In the genomic region with DNA sequence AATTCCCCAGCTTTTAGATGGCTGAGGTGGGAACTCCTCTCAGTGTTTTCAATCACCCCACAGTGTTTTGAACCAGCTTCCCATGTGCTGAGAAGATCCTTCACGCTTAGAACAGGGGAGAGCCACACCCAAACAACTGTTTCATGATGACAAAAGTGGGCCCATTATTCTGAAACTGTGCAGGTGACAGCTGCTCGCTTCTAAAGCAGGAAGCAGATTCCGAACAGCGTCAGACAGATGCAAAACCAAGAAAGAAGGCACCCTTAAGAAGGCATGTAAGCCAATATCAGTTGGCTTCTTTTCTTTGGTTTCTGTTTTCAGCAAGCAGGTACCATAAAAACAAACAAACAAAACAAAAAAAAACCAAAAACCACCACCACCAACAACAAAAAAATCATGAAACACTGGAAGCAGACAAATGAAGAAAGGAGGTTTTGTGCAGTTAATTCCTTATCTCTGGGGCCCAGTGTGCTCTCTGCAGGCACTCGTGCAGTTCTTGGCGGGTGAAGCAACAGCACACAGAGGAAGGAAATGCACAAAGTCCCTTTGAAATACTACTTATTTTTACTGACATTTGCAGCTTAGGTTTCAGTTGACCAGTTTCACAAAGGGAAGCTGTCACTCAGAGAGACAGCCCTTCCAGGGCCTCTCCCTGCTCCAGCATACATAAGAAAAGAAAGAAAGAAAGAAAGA, we compare ENCODE assay signal across 10 mouse cellular contexts. TPM values are rescaled to one million over a fixed set of nuclear protein-coding genes. Genes with fewer than 3 reads are reported as not detected.
DNase-seq lines count a peak whose midpoint lies in the region; ATAC-seq and TF ChIP-seq lines count a peak whose summit lies in the region.
"Had no signal": no experiment of that assay in that cellular context is flagged by ENCODE, and none has a peak within 500 bp of the region (broad histone marks: within the 10 kb centered on the region; RNA-seq: fewer than 3 reads in every experiment).

No protein-coding gene starts in this region.

- no peak overlapping the region; the same call in 1 of the 2 replicates for H3K9ac ChIP-seq in lung, embryonic 16.5 days (ENCODE audit: low read length)
- peak overlapping the region; percentile 27 for H3K9ac ChIP-seq in liver, postnatal 0 days (replicated peaks)
- H3K9ac ChIP-seq: embryonic facial prominence, embryonic 13.5 days; neural tube, embryonic 13.5 days had no signal

- peak; percentile 80 for TF ChIP-seq EP300 in liver, postnatal 0 days (IDR thresholded peaks at IDR 0.05; ENCODE audit: low read depth)

- peak overlapping the region; percentile 65 for H3K27ac ChIP-seq in lung, embryonic 16.5 days (ENCODE audit: low read length)
- peak overlapping the region; percentile 83 for H3K27ac ChIP-seq in liver, postnatal 0 days (ENCODE audit: low read depth)
- no peak overlapping the region for H3K27ac ChIP-seq in forebrain, embryonic 10.5 days
- no peak overlapping the region for H3K27ac ChIP-seq in hindbrain, embryonic 10.5 days
- H3K27ac ChIP-seq: embryonic facial prominence, embryonic 13.5 days; neural tube, embryonic 13.5 days had no signal

- no peaks in the 10 kb centered on the region for H3K36me3 ChIP-seq in lung, embryonic 16.5 days (ENCODE audit: control insufficient read depth, insufficient read depth, low read length)
- H3K36me3 ChIP-seq in liver, postnatal 0 days (replicated peaks; ENCODE audit: insufficient read depth, low read length) = 0 out of 2 replicates have a peak, but pooled peaks cover 3% of the 10 kb centered on the region
- H3K36me3 ChIP-seq in forebrain, embryonic 10.5 days (replicated peaks) = no peaks in the 10 kb centered on the region
- no peaks in the 10 kb centered on the region for H3K36me3 ChIP-seq in hindbrain, embryonic 10.5 days
- H3K36me3 ChIP-seq: embryonic facial prominence, embryonic 13.5 days; neural tube, embryonic 13.5 days had no signal

- TF ChIP-seq CTCF in lung, adult 2 months (IDR thresholded peaks at IDR 0.05; ENCODE audit: insufficient read depth, low read length) = no peak
- no peak for TF ChIP-seq CTCF in liver, postnatal 0 days (IDR thresholded peaks at IDR 0.05; ENCODE audit: low read depth)

- peaks cover 14% of the 10 kb centered on the region for H3K4me1 ChIP-seq in lung, embryonic 16.5 days (replicated peaks; ENCODE audit: control insufficient read depth, insufficient read depth, low read length)
- peaks cover 9% of the 10 kb centered on the region for H3K4me1 ChIP-seq in lung, adult 2 months (ENCODE audit: control insufficient read depth, insufficient read depth, low read length)
- peaks cover 32% of the 10 kb centered on the region for H3K4me1 ChIP-seq in liver, postnatal 0 days (ENCODE audit: insufficient read depth)
- 0 out of 2 replicates have a peak, but pooled peaks cover 7% of the 10 kb centered on the region for H3K4me1 ChIP-seq in forebrain, embryonic 10.5 days
- 0 out of 2 replicates have a peak, but pooled peaks cover 10% of the 10 kb centered on the region for H3K4me1 ChIP-seq in hindbrain, embryonic 10.5 days (replicated peaks)
- H3K4me1 ChIP-seq: neural tube, embryonic 13.5 days had no signal

- H3K27me3 ChIP-seq in lung, embryonic 16.5 days (ENCODE audit: control insufficient read depth, insufficient read depth, low read depth, low read length) = no peaks in the 10 kb centered on the region
- H3K27me3 ChIP-seq in liver, postnatal 0 days (ENCODE audit: insufficient read depth, low read length) = no peaks in the 10 kb centered on the region
- H3K27me3 ChIP-seq in forebrain, embryonic 10.5 days (ENCODE audit: poor library complexity, severe bottlenecking) = no peaks in the 10 kb centered on the region
- no peaks in the 10 kb centered on the region for H3K27me3 ChIP-seq in hindbrain, embryonic 10.5 days (ENCODE audit: insufficient read depth, poor library complexity, severe bottlenecking)
- H3K27me3 ChIP-seq: embryonic facial prominence, embryonic 13.5 days; neural tube, embryonic 13.5 days had no signal

- DNase-seq in lung, adult 2 months = no peak
- DNase-seq in liver, postnatal 0 days = peak; percentile 44
- DNase-seq in thymus, postnatal 14 days = peak; percentile 77
- no peak for DNase-seq in forebrain, embryonic 10.5 days (ENCODE audit: extremely low spot score, low spot score)
- DNase-seq in hindbrain, embryonic 10.5 days (ENCODE audit: low spot score) = no peak
- DNase-seq in cerebellum, postnatal 25 days = no peak

- no peak for TF ChIP-seq POLR2A in lung, adult 2 months (IDR thresholded peaks at IDR 0.05; ENCODE audit: borderline replicate concordance, extremely low read depth, low read depth, low read length)

- H3K4me3 ChIP-seq in lung, embryonic 16.5 days (ENCODE audit: low read length) = no peak overlapping the region
- H3K4me3 ChIP-seq in lung, adult 2 months (replicated peaks; ENCODE audit: extremely low read depth, low read depth, low read length) = no peak overlapping the region
- 0 out of 2 replicates have a peak overlapping the region, but pooled peaks have one; percentile 3 for H3K4me3 ChIP-seq in liver, postnatal 0 days (ENCODE audit: low read depth, low read length)
- H3K4me3 ChIP-seq in forebrain, embryonic 10.5 days = no peak overlapping the region
- H3K4me3 ChIP-seq in hindbrain, embryonic 10.5 days = no peak overlapping the region
- H3K4me3 ChIP-seq: embryonic facial prominence, embryonic 13.5 days; neural tube, embryonic 13.5 days had no signal

- H3K4me2 ChIP-seq in lung, embryonic 16.5 days (ENCODE audit: low read depth, low read length) = no peak overlapping the region
- H3K4me2 ChIP-seq in liver, postnatal 0 days (ENCODE audit: low read depth, low read length) = peak overlapping the region; percentile 58
- H3K4me2 ChIP-seq: embryonic facial prominence, embryonic 13.5 days; neural tube, embryonic 13.5 days had no signal

- no peak for ATAC-seq in lung, embryonic 16.5 days (ENCODE audit: low read depth)
- ATAC-seq in erythroblast, adult 5-6 weeks (replicated peaks; ENCODE audit: low FRiP score, poor library complexity, severe bottlenecking) = peak; percentile 62; the same call in 1 of the 2 replicates
- ATAC-seq in liver, postnatal 0 days = peak; percentile 80

- no peaks in the 10 kb centered on the region for H3K9me3 ChIP-seq in lung, embryonic 16.5 days (ENCODE audit: control insufficient read depth, low read length)
- no peaks in the 10 kb centered on the region for H3K9me3 ChIP-seq in liver, postnatal 0 days (ENCODE audit: low read length)
- H3K9me3 ChIP-seq in forebrain, embryonic 10.5 days = no peaks in the 10 kb centered on the region
- H3K9me3 ChIP-seq in hindbrain, embryonic 10.5 days = no peaks in the 10 kb centered on the region
- H3K9me3 ChIP-seq: embryonic facial prominence, embryonic 13.5 days; neural tube, embryonic 13.5 days had no signal

- 33% methylated on average over 6 of the region's 6 CpGs for WGBS in lung, embryonic 16.5 days
- WGBS in lung, adult 2 months = 39% methylated on average over 6 of the region's 6 CpGs
- 21% methylated on average over 6 of the region's 6 CpGs for WGBS in liver, postnatal 0 days (ENCODE audit: insufficient replicate concordance)
- 60% methylated on average over 6 of the region's 6 CpGs for WGBS in forebrain, embryonic 10.5 days
- 59% methylated on average over 6 of the region's 6 CpGs for WGBS in hindbrain, embryonic 10.5 days

RNA-seq across cellular contexts. Expression of a gene that starts 33.9 kb away (rescaled TPM):
- polyA plus RNA-seq in lung, embryonic 16.5 days (2015; fragmentation: Nextera tagmentation; extraction: Ambion mirVana) = 34.8 and 35.7 TPM in 2 replicates
- 46.8 and 59.3 TPM in 2 replicates for polyA plus RNA-seq in lung, adult 2 months (2012; rRNA removed)
- 59.9 and 67.5 TPM in 2 replicates for total RNA-seq in erythroblast, adult 5-6 weeks (2015; ENCODE audit: low replicate concordance)
- total RNA-seq in erythroblast, adult 5-6 weeks (2017; ENCODE audit: low replicate concordance) = 36.5 and 44.4 TPM in 2 replicates
- polyA plus RNA-seq in liver, postnatal 0 days (2015; fragmentation: Nextera tagmentation; extraction: Ambion mirVana) = 14.1 and 15.2 TPM in 2 replicates
- 2.3 and 2.8 TPM in 2 replicates for polyA plus RNA-seq in forebrain, embryonic 10.5 days (2016; fragmentation: Nextera tagmentation; extraction: Ambion mirVana)
- 2.8 and 3.2 TPM in 2 replicates for polyA plus RNA-seq in hindbrain, embryonic 10.5 days (2016; fragmentation: Nextera tagmentation; extraction: Ambion mirVana)

Comparison
In these comparisons a context has a peak if more than half of its experiments do, and no peak if none do; other contexts are left out.
1. H3K27ac ChIP-seq: peak in lung, embryonic 16.5 days (single experiment) and liver, postnatal 0 days (single experiment); none in forebrain, embryonic 10.5 days (single experiment) and hindbrain, embryonic 10.5 days (single experiment).
2. DNase-seq: peak in liver, postnatal 0 days (single experiment) and thymus, postnatal 14 days (single experiment); none in lung, adult 2 months (single experiment), forebrain, embryonic 10.5 days (single experiment), hindbrain, embryonic 10.5 days (single experiment) and cerebellum, postnatal 25 days (0 of 2).